Mouse (Mus musculus) ES-E14 (cell line): Measurements from ENCODE around the gene Mymx. TPM values are rescaled to one million over a fixed set of nuclear protein-coding genes. Genes with fewer than 3 reads are reported as not detected.
A peak's percentile ranks its signal among the peaks of the same experiment; 100 is the strongest.
"Not testable (repeated sequence)": the region's sequence is repeated elsewhere in the genome, so short reads cannot be mapped to it uniquely, and the experiment has no call there.

Experiments used
- DNase-seq: peaks from one replicate; pipeline ENCODE4 v3.0.0-alpha.2; 2013; ENCODE audit warnings: low read depth, low spot score
- H3K27ac ChIP-seq: 2 replicates; pipeline ENCODE4 v1.5.1; 2012; ENCODE audit warnings: low read depth, mild to moderate bottlenecking, low read length, moderate library complexity, mixed read lengths; ENCODE audit not compliant: poor library complexity, insufficient read depth, severe bottlenecking
- H3K36me3 ChIP-seq: 2 replicates; pipeline ENCODE4 v1.6.1; 2012; ENCODE audit warnings: mild to moderate bottlenecking, low read length, moderate library complexity, mixed read lengths; ENCODE audit not compliant: control insufficient read depth, poor library complexity, insufficient read depth, severe bottlenecking
- H3K4me1 ChIP-seq, 2 experiments: fragments of 150-350 bp in 1 of 2; sonication (generic) in 1 of 2; 2 replicates each; pipeline ENCODE4 v1.6.1; 2012; ENCODE audit warnings: low read length in 2 of 2, mild to moderate bottlenecking in 1 of 2, mixed read lengths in 1 of 2; ENCODE audit not compliant: control insufficient read depth in 2 of 2, insufficient read depth in 2 of 2, poor library complexity in 1 of 2
- H3K4me3 ChIP-seq, 2 experiments: fragments of 150-350 bp in 1 of 2; sonication (generic) in 1 of 2; 2 replicates each; pipeline ENCODE4 v1.5.1; 2012; ENCODE audit warnings: low read length in 2 of 2, low read depth in 1 of 2, mild to moderate bottlenecking in 1 of 2, mixed read lengths in 1 of 2; ENCODE audit not compliant: insufficient read depth in 1 of 2, poor library complexity in 1 of 2, severe bottlenecking in 1 of 2
- H3K9ac ChIP-seq: 2 replicates; pipeline ENCODE4 v1.6.1; 2012; ENCODE audit warnings: low read depth, mild to moderate bottlenecking, low read length, mixed read lengths; ENCODE audit not compliant: poor library complexity, insufficient read depth, severe bottlenecking
- H3K9me3 ChIP-seq: fragments of 150-350 bp; sonication (generic); 2 replicates; pipeline ENCODE4 v1.6.1; 2012; ENCODE audit warnings: low read depth, mild to moderate bottlenecking, low read length; ENCODE audit not compliant: control insufficient read depth, insufficient read depth
- CHD2 ChIP-seq: IDR thresholded peaks from 2 replicates; pipeline ENCODE4 v1.6.1; 2014; ENCODE audit warnings: mild to moderate bottlenecking, low read depth, low read length, inconsistent platforms
- HCFC1 ChIP-seq: IDR thresholded peaks from 2 replicates; pipeline ENCODE4 v1.6.1; 2012; ENCODE audit warnings: low read length, inconsistent platforms, borderline replicate concordance; ENCODE audit not compliant: insufficient read depth
- MAFK ChIP-seq: IDR thresholded peaks from 2 replicates; pipeline ENCODE4 v1.6.1; 2014; ENCODE audit warnings: mild to moderate bottlenecking, low read depth, low read length, inconsistent platforms; ENCODE audit not compliant: insufficient read depth
- ZC3H11A ChIP-seq: IDR thresholded peaks from 2 replicates; pipeline ENCODE4 v1.6.1; 2012; ENCODE audit warnings: low read depth, mild to moderate bottlenecking, inconsistent platforms, low read length, borderline replicate concordance
- ZNF384 ChIP-seq: IDR thresholded peaks from 2 replicates; pipeline ENCODE4 v1.6.1; 2012; ENCODE audit warnings: low read depth, low read length, inconsistent platforms
- in situ Hi-C, 2 experiments: fragments of 600-800 bp; cut with MboI; formaldehyde crosslinking; loops; one replicate each; pipeline ENCODE4 v1.15.1; 2025; ENCODE audit warnings: low sequenced_read_pairs in 2 of 2, inconsistent platforms in 1 of 2; ENCODE audit not compliant: unreplicated experiment in 2 of 2
- total RNA-seq: library from RNA; depleted of rRNA; stranded (reverse); fragments of 300-350 nt; gene quantifications from 2 replicates; pipeline ENCODE4 v1.2.3, GENCODE M21; 2012

The Mymx gene
- total RNA-seq, 1 experiment, result 66.0 TPM

GRCm38 (mm10) chr17:45628885-45629855 is 27.3 kb upstream of the Mymx start:
- H3K36me3 ChIP-seq, result no peaks in the 10 kb centered on the region
- H3K9me3 ChIP-seq, result no peaks in the 10 kb centered on the region
- no peak for DNase-seq
- no peak for TF ChIP-seq MAFK
- TF ChIP-seq ZNF384, result no peak
- 0 out of 2 replicates have a peak, but pooled peaks have one; percentile 30 for TF ChIP-seq CHD2
- in situ Hi-C loops, result loop anchor here in 1 of 2 experiments (5.0 kb wide), 1 partner anchor 42 kb away; no protein-coding TSS in a partner anchor
- peak overlapping the region; percentile 10 to 48; a peak in 1 of 4 replicates for H3K4me3 ChIP-seq
- H3K4me1 ChIP-seq, result peaks cover 6 to 38% of the 10 kb centered on the region in 2 experiments
- peak overlapping the region; percentile 81 for H3K27ac ChIP-seq
- peak overlapping the region; percentile 49; the same call in 1 of the 2 replicates for H3K9ac ChIP-seq

GRCm38 (mm10) chr17:45628160-45628559 is 26.3 kb upstream of the Mymx start:
- Histone ChIP-seq H3K9ac (no peak overlapping the region), H3K4me3 (no peak overlapping the region), H3K27ac (no peak overlapping the region; the same call in 1 of the 2 replicates), H3K4me1 (peaks cover 6 to 38% of the 10 kb centered on the region in 2 experiments), H3K36me3 (no peaks in the 10 kb centered on the region), H3K9me3 (no peaks in the 10 kb centered on the region)
- DNase-seq, result no peak
- in situ Hi-C loops, result loop anchor here in 1 of 2 experiments (5.0 kb wide), 1 partner anchor 41 kb away; no protein-coding TSS in a partner anchor
- TF ChIP-seq CHD2 (no peak), ZNF384 (no peak), MAFK (no peak), ZC3H11A (no peak)

GRCm38 (mm10) chr17:45626577-45627134 is 24.8 kb upstream of the Mymx start:
- Histone ChIP-seq H3K4me1 (peaks cover 6 to 32% of the 10 kb centered on the region in 2 experiments), H3K4me3 (peak overlapping the region; percentile 65 to 66), H3K27ac (peak overlapping the region; percentile 57; the same call in 1 of the 2 replicates), H3K36me3 (no peaks in the 10 kb centered on the region), H3K9me3 (no peaks in the 10 kb centered on the region), H3K9ac (peak overlapping the region; percentile 80)
- in situ Hi-C loops, result loop anchor here in 1 of 2 experiments (5.0 kb wide), 1 partner anchor 39 kb away; no protein-coding TSS in a partner anchor
- TF ChIP-seq HCFC1, result no peak
- no peak for TF ChIP-seq ZC3H11A
- TF ChIP-seq CHD2, result peak; percentile 38; the same call in 1 of the 2 replicates
- no peak for TF ChIP-seq ZNF384
- peak; percentile 93 for DNase-seq

GRCm38 (mm10) chr17:45623425-45623824 is 21.5 kb upstream of the Mymx start:
- H3K4me3 ChIP-seq, H3K27ac ChIP-seq, DNase-seq, H3K9ac ChIP-seq, H3K36me3 ChIP-seq, H3K9me3 ChIP-seq, in situ Hi-C loops: not testable (repeated sequence)
- H3K4me1 ChIP-seq, result peaks cover 12 to 18% of the 10 kb centered on the region in 2 experiments
